Mouse (Mus musculus) spleen, postnatal 4 days (tissue): ENCODE measurements at regions not wholly inside any gene's neighbourhood (a gene's known extent, or its start where the extent isn't known, plus 50 kb on each side); places are given as distances from the start of the nearest gene placed in this dataset.

Source experiments
- DNase-seq, 2 experiments: peaks; one replicate each; pipeline ENCODE4 v3.0.0; 2022; ENCODE audit warnings: low spot score in 2 of 2

DNA sequence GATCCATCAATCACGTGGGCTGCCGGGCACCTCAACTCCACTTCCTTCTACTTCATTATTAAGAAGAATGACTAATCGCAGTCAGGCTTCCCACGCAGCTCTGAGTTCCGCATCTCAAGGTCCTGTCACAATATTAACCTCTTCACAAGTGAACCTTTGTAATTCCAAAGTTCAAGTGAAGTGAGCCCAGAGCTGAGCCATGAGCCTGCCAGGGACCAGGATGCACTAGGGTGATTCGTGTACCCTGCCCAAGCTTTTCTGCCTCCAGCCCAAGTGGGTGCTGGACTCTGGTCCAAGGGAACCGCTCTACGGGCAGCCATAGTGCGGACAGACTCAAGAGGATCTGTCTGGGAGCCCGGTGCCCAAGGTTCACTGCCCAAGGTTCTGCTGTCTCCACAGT is 463.4 kb downstream of the Ajap1 start:
- no peak for DNase-seq

DNA sequence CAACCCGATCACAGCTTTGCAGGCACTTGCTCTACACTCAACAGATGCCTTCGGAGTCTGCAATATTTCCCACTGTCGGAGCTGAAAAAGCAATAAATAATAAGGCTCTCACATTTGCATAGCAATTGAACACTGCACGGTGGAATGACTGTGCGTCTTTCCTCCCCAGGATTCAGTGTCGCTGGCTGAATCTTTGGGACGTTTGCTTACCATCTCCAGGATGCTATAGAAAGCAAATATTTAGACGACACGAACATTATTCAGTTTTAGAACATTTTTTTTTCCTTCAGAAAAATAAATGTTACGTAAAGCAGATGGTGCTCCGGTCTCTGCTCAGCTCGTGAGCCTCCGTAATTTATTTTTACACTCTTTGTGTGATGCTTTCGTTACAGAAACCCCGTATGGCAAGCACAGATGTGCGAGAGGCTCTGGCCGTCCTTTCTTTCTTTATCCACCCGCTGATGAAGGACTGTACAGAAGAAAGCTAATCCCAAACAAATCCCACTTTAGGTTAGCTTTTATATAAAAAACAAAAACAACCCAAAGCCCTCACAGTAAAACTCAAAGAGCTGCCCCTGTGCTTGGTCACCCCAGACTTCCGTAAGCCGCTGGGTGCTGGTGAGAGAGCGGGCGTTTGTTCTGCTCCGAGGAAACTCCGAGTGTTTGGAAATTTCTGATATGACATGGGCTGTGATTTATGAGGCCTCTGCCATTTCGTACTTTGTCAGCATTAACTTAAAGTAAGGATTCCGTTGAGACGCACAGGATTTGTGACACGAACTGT is 464.3 kb downstream of the Ajap1 start:
- DNase-seq: no peak

GRCm38 (mm10) chr4:153017816-153018137 is 464.8 kb downstream of the Ajap1 start:
- DNase-seq: no peak

- no peak for DNase-seq
Measured at GRCm38 (mm10) chr4:153003338-153003737, 479.3 kb downstream of the Ajap1 start.

- DNase-seq: no peak
Measured at GRCm38 (mm10) chr4:153002516-153002915, 480.1 kb downstream of the Ajap1 start.

DNA sequence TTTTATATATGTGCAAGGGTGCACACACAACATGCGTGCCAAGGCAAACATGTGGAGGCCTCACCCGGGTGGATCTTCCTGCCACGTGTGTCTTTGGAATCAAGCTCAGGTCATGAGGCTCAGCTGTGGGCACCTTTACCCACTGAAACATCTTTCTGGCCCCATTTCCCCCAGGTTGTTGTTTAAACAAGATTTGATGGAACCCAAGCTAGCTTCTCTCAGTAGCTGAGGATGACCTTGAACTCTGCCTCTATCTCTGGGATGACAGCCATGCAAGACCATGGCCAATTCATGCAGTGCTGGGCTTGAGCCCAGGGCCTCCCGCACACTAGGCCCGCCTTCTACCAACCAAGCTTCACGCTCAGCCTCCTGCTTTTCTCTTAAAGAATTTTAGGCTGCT is 480.9 kb downstream of the Ajap1 start:
- no peak for DNase-seq

- DNase-seq: no peak
Measured at GRCm38 (mm10) chr4:152999526-152999925, 483.1 kb downstream of the Ajap1 start.

DNA sequence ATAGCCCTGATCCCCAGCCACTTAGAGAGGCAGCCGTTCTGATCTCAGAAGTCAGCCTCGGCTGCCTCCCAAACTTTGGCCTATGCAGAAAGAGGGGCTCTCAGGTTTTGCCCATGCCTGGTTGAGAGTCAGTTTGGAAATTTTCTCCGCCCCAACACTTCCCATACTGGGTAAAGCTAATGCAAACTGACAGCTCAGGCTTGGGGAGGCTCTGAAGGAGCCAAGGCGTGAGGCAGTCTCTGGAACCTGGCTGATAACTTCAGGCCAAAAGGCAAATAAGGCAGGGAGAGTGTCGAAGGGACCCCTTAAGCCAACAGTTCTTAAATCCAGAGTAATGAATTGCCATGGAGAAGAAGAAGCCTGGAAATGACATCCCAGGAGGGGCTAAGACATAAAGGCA is 485.4 kb downstream of the Ajap1 start:
- DNase-seq: no peak

DNA sequence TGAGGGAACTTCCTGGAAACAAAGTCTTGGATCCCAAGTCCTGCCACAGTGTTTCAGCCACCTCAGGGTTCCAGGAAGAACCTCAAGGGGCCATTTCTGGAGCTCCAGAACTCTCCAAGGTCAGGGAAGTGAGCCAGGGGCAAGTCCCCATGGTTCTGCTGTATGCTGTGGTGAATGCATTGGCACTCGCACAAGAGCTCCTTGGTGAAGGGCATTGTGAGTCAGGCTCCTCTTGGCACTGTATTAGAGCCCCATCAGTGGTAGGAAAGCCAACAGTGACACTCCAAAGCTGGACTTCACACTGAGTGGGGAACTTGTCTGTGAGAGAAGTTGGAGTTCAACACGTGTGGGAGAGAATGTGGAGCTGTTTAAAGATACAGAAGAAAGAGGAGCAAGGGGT is 486.0 kb downstream of the Ajap1 start:
- DNase-seq: no peak

DNA sequence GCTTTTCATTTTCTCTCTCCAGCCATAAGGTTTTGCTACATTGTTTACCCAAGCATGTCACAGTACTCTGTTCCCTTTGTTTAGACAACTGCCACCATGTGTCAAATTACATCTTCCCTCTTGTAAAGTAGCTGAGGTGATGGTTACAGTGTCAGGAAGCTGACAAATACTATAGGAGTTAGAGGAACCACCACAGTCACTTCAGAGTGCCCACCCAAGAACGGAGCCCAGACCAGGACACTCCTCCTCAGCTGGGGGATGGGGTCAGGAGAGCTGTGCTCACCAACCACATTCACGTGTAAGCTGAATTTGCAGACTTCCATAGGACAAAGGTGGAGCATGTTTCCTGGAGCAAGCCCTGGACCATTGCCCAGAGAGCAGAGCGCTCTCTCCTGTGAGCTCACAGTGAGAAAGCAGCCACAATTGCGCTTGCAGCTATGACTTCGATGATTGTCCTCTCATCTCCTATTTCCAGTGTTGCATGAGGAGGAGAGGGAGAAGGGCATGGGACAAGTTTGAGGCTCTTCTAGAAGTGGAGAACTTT is 487.5 kb downstream of the Ajap1 start:
- no peak for DNase-seq

- no peak for DNase-seq
Measured at GRCm38 (mm10) chr4:152994206-152994605, 488.4 kb downstream of the Ajap1 start.

GRCm38 (mm10) chr4:152990266-152990665 is 492.3 kb downstream of the Ajap1 start:
- DNase-seq: no peak

DNA sequence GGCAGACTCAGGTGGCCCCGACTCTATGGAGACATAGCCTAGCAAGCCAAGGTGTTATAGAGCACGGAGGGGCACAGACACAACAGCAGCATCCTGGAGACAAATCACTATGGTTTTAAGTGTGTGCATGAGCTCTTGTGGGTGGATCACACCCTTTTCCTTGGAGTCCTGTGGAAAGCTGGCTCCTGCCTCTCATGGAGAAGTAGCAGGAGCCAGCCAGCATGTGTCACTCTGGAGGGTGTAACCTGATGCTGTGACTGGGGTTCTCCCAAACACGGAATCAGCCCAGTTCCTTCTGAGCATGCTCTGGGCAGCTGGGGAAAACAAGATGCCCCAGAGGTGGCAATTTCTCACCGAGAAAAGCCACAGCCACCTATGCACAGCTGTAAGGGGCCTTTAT is 494.9 kb downstream of the Ajap1 start:
- no peak for DNase-seq

GRCm38 (mm10) chr4:152975012-152975675 is 497.5 kb upstream of the Kcnab2 start:
- DNase-seq: no peak

GRCm38 (mm10) chr4:152963001-152963400 is 485.3 kb upstream of the Kcnab2 start:
- DNase-seq: no peak

- DNase-seq: no peak
Measured at GRCm38 (mm10) chr4:152962165-152962564, 484.5 kb upstream of the Kcnab2 start.

DNA sequence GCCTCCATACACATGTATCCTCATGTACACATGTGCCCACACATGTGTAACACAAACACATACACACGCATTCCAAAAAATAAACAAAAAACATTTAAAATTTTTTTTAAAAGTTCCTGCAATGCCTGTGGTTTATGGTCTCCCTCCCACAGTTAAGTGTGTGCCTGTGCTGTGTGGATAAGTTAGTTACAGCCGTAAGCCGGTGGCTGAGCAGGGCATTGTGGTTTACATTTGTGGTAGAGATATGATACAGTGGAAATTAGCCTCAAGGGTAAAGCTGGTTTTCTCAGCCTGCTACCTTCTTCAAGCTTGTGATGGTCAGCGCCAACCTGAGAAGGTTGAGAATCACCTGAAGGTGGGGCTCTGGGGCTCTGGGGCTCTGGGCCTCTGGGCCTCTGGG is 484.0 kb upstream of the Kcnab2 start:
- DNase-seq: no peak

DNA sequence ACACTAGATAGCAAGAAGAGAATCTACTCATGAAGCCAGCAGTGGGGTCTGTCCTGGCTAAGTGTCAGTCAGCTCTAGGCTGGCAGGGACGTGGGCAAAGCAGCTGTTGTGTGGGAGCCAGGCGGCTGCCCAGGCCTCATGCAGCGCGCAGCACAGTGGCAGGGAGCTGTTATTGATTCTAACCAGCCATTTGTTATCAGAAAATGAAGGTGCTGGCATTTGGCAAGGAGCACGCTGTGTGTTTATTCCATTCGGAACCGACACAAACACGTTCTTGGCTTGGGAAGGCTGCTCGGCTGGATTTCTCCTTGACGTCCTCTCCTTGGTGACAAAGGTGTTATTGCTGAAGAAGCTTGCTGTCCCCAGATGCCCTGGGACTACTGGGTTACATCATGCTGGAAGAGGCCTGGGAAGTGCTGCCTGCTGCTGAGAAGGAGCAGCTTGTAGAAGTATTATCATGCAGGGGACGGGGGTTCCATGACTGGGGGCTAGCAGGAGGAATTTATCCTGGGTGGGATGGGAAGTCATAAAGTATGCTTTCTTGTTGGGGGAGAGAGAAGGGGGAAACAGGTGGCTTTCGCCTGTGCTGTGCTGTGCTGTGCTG is 482.1 kb upstream of the Kcnab2 start:
- DNase-seq: no peak

GRCm38 (mm10) chr4:152953237-152953974 is 475.7 kb upstream of the Kcnab2 start:
- DNase-seq: no peak

DNA sequence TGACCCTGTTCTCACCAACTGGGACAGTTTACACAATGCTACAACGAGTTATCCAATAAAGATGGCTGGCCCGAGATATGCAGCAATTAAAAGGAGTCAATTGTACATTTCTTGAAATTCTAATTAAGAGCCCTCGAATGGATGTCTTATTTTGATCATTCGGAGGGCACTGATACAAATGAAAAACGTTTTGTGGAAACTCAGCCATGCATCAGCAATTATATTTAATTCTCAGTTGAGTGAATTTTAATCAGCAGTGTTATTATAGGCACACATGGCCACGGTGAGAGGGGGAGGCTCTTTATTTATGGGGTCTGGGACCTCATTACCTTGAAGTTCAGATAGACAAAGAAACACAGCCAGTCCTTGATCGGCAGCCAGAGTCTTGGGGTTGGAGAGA is 471.3 kb upstream of the Kcnab2 start:
- no peak for DNase-seq

DNA sequence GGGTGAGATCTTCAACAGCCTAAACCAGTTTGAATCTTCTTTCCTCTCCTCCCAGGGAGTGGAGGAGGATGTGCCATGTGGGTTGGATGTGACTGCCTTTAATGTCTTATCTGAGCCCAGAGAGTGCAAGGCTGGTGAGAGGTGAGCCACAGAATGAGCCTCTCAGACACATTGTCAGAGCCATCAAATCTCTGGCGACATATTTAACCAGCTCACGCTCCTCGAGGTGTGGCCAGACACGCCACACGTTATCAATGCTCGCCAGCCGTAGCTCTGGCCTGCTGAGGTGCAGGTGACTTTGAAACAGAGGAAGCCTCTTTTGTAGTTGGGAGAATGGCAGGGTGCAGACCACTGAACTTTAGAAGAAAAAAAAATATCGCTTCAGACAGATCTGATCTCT is 463.5 kb upstream of the Kcnab2 start:
- DNase-seq: peak in 1 of 2 experiments; percentile 16

- no peak for DNase-seq
Measured at GRCm38 (mm10) chr4:152936614-152937013, 458.9 kb upstream of the Kcnab2 start.
